Mouse (Mus musculus): ENCODE measurements around the gene Tox4. TPM values are rescaled to one million over a fixed set of nuclear protein-coding genes. Genes with fewer than 3 reads are reported as not detected.
"Not testable (repeated sequence)": the region's sequence is repeated elsewhere in the genome, so short reads cannot be mapped to it uniquely, and the experiment has no call there.

Gene Tox4
- polyA plus RNA-seq, 1 experiment: 1.4 TPM

- Histone ChIP-seq H3K4me1 (ENCODE audit: control insufficient read depth) (peaks cover 36% of the 10 kb centered on the region), H3K9me3 (ENCODE audit: control insufficient read depth, low read length) (no peaks in the 10 kb centered on the region), H3K4me3 (replicated peaks) (peak within 1 kb of the TSS; percentile 95), H3K27me3 (ENCODE audit: control insufficient read depth) (no peaks in the 10 kb centered on the region), H3K36me3 (ENCODE audit: control insufficient read depth) (no peaks in the 10 kb centered on the region)
- no peak for TF ChIP-seq TAL1 (IDR thresholded peaks at IDR 0.05; ENCODE audit: low read length)
- TF ChIP-seq GATA1 (IDR thresholded peaks at IDR 0.05; ENCODE audit: low read length): no peak
Measured at GRCm38 (mm10) chr14:52257484-52258213, 21.3 kb upstream of the Tox4 start, which contains the start of gene Chd8. Gene Chd8, minus strand, starts transcription at chr14:52257780.

- H3K27me3 ChIP-seq (ENCODE audit: control insufficient read depth): no peaks in the 10 kb centered on the region
- 0 out of 2 replicates have a peak, but pooled peaks cover 2% of the 10 kb centered on the region for H3K4me1 ChIP-seq (ENCODE audit: control insufficient read depth)
- no peaks in the 10 kb centered on the region for H3K9me3 ChIP-seq (ENCODE audit: control insufficient read depth, low read length)
- H3K36me3 ChIP-seq (ENCODE audit: control insufficient read depth): peaks cover 4% of the 10 kb centered on the region
- no peak overlapping the region for H3K4me3 ChIP-seq (replicated peaks)
- TF ChIP-seq GATA1 (IDR thresholded peaks at IDR 0.05; ENCODE audit: low read length) (no peak), TAL1 (IDR thresholded peaks at IDR 0.05; ENCODE audit: low read length) (no peak)
Measured at GRCm38 (mm10) chr14:52272781-52273180, 6.2 kb upstream of the Tox4 start.

- Histone ChIP-seq H3K9me3 (ENCODE audit: control insufficient read depth, low read length) (no peaks in the 10 kb centered on the region), H3K4me1 (ENCODE audit: control insufficient read depth) (peaks cover 18% of the 10 kb centered on the region), H3K27me3 (ENCODE audit: control insufficient read depth) (no peaks in the 10 kb centered on the region), H3K4me3 (replicated peaks) (no peak overlapping the region), H3K36me3 (ENCODE audit: control insufficient read depth) (no peaks in the 10 kb centered on the region)
- TF ChIP-seq GATA1 (IDR thresholded peaks at IDR 0.05; ENCODE audit: low read length) (no peak), TAL1 (IDR thresholded peaks at IDR 0.05; ENCODE audit: low read length) (no peak)
Measured at GRCm38 (mm10) chr14:52277210-52277609, 1.7 kb upstream of the Tox4 start.

- peaks cover 13% of the 10 kb centered on the region for H3K36me3 ChIP-seq (ENCODE audit: control insufficient read depth)
- peak overlapping the region; percentile 77 for H3K4me3 ChIP-seq (replicated peaks)
- H3K9me3 ChIP-seq (ENCODE audit: control insufficient read depth, low read length): no peaks in the 10 kb centered on the region
- TF ChIP-seq GATA1 (IDR thresholded peaks at IDR 0.05; ENCODE audit: low read length) (no peak), TAL1 (IDR thresholded peaks at IDR 0.05; ENCODE audit: low read length) (no peak)
- H3K4me1 ChIP-seq (ENCODE audit: control insufficient read depth): peaks cover 28% of the 10 kb centered on the region
- no peaks in the 10 kb centered on the region for H3K27me3 ChIP-seq (ENCODE audit: control insufficient read depth)
Measured at GRCm38 (mm10) chr14:52279747-52280120, 788 bp downstream of the Tox4 start.

GRCm38 (mm10) chr14:52283629-52284028 is 4.7 kb downstream of the Tox4 start:
- Histone ChIP-seq H3K4me1 (ENCODE audit: control insufficient read depth) (peaks cover 23% of the 10 kb centered on the region), H3K4me3 (replicated peaks) (no peak overlapping the region), H3K9me3 (ENCODE audit: control insufficient read depth, low read length) (no peaks in the 10 kb centered on the region), H3K27me3 (ENCODE audit: control insufficient read depth) (no peaks in the 10 kb centered on the region), H3K36me3 (ENCODE audit: control insufficient read depth) (peaks cover 48% of the 10 kb centered on the region)
- TF ChIP-seq TAL1 (IDR thresholded peaks at IDR 0.05; ENCODE audit: low read length) (no peak), GATA1 (IDR thresholded peaks at IDR 0.05; ENCODE audit: low read length) (no peak)

GRCm38 (mm10) chr14:52284191-52284590 is 5.2 kb downstream of the Tox4 start:
- H3K9me3 ChIP-seq (ENCODE audit: control insufficient read depth, low read length): no peaks in the 10 kb centered on the region
- H3K36me3 ChIP-seq (ENCODE audit: control insufficient read depth): peaks cover 52% of the 10 kb centered on the region
- H3K4me1 ChIP-seq (ENCODE audit: control insufficient read depth): peaks cover 21% of the 10 kb centered on the region
- no peaks in the 10 kb centered on the region for H3K27me3 ChIP-seq (ENCODE audit: control insufficient read depth)
- TF ChIP-seq TAL1 (IDR thresholded peaks at IDR 0.05; ENCODE audit: low read length) (no peak), GATA1 (IDR thresholded peaks at IDR 0.05; ENCODE audit: low read length) (no peak)
- H3K4me3 ChIP-seq (replicated peaks): no peak overlapping the region

GRCm38 (mm10) chr14:52295558-52296264 is 16.8 kb downstream of the Tox4 start:
- Histone ChIP-seq H3K36me3 (ENCODE audit: control insufficient read depth) (peaks cover 97% of the 10 kb centered on the region), H3K27me3 (ENCODE audit: control insufficient read depth) (no peaks in the 10 kb centered on the region), H3K4me3 (replicated peaks) (no peak overlapping the region), H3K4me1 (ENCODE audit: control insufficient read depth) (no peaks in the 10 kb centered on the region), H3K9me3 (ENCODE audit: control insufficient read depth, low read length) (no peaks in the 10 kb centered on the region)
- TF ChIP-seq GATA1 (IDR thresholded peaks at IDR 0.05; ENCODE audit: low read length): no peak
- TF ChIP-seq TAL1 (IDR thresholded peaks at IDR 0.05; ENCODE audit: low read length): no peak

- not testable (repeated sequence) for H3K4me3 ChIP-seq (replicated peaks); H3K9me3 ChIP-seq (ENCODE audit: control insufficient read depth, low read length)
- peaks cover 20% of the 10 kb centered on the region for H3K36me3 ChIP-seq (ENCODE audit: control insufficient read depth)
Measured at GRCm38 (mm10) chr14:52303517-52303916, 24.6 kb downstream of the Tox4 start.

GRCm38 (mm10) chr14:52304644-52305271 is 25.8 kb downstream of the Tox4 start, which contains the start of gene Mettl3:
Gene Mettl3, minus strand, starts transcription at chr14:52305128.
- Histone ChIP-seq H3K4me1 (ENCODE audit: control insufficient read depth) (peaks cover 29% of the 10 kb centered on the region), H3K4me3 (replicated peaks) (peak within 1 kb of the TSS; percentile 89), H3K36me3 (ENCODE audit: control insufficient read depth) (peaks cover 8% of the 10 kb centered on the region), H3K27me3 (ENCODE audit: control insufficient read depth) (no peaks in the 10 kb centered on the region), H3K9me3 (ENCODE audit: control insufficient read depth, low read length) (no peaks in the 10 kb centered on the region)
- TF ChIP-seq GATA1 (IDR thresholded peaks at IDR 0.05; ENCODE audit: low read length): no peak
- TF ChIP-seq TAL1 (IDR thresholded peaks at IDR 0.05; ENCODE audit: low read length): no peak

More at GRCm38 (mm10) chr14:52303517-52303916, 24.6 kb downstream of the Tox4 start:
- peaks cover 29% of the 10 kb centered on the region for H3K4me1 ChIP-seq (ENCODE audit: control insufficient read depth)
- H3K27me3 ChIP-seq (ENCODE audit: control insufficient read depth): not testable (repeated sequence)

Data from erythroblast, embryonic 14.5 days (primary cell).